Mouse (Mus musculus) CD8-positive naive resting alpha-beta T cell, adult 2 months (primary cell): ENCODE measurements around the gene Xrcc2.
"Not testable (repeated sequence)": the region's sequence is repeated elsewhere in the genome, so short reads cannot be mapped to it uniquely, and the experiment has no call there.

Source experiments
- DNase-seq, 2 experiments: peaks; one replicate each; pipeline ENCODE4 v3.0.0; 2022; ENCODE audit warnings: low read depth in 2 of 2, low spot score in 2 of 2

Xrcc2 gene

DNA sequence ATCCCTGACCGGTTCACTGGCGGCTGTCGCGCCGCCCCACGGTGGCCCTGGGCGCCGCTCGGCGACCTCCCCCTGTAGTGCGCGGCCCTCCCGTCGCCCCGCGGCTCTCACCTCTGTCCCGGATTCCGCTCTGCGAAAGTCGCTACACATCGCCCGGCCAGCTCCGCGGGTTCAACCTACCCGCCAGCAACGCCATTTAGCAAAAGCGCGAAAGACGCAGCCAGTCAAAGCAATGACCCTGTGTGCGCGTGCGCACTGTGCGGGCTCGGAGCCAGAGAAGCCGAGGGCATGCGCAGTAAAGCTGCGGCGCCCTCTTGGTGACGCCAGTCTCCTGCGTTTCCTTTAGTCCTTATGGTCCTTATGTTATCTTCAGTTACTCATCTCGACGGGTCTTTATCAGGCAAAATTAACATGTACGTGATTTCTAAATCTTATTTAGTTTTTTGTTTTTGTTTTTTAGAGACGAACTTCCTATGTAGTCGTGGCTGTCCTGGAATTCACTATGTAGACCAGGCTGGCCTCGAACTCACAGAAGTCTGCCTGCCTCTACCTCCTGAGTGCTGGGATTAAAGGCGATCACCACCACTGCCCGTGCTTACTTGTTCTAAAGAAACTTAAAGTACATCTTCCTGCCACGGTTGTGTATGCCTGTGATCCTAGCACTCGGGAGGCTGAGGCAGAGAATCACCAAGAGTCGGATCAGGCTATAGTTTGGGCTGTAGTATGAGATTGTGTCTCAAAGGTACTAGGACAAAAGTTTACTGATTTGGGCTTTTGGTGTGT lies at the start of gene Xrcc2:
Xrcc2 (minus strand) TSS at position 259 of the 783 bp plus-strand sequence.
- peak; percentile 91 to 92 for DNase-seq

DNA sequence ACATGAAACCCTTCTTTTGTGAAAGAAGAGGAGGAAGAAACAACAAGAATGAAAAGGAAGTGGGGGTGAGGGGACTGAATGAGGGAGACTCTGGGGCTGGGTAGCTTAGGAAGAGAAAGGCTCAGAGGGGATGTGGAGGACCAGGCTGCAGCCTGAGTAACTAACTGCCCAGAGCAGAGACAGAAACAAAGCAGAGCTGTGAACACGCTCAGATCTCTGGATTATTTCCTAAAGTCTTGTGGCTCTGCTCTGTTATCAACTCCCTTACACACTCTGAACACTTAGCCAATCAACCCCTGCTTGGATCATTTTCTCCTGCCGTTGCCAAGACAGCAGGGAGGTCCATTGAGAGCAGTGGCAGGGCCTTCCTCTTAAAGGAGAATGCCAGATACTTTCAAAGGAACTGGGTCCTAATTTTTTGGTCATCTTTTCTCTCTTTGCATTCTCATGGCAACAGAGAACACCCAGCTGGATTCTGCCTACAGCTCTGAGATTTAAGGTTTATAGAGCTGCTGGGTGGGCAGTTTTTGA lies 48.7 kb upstream of the Xrcc2 start:
- DNase-seq, result no peak

DNA sequence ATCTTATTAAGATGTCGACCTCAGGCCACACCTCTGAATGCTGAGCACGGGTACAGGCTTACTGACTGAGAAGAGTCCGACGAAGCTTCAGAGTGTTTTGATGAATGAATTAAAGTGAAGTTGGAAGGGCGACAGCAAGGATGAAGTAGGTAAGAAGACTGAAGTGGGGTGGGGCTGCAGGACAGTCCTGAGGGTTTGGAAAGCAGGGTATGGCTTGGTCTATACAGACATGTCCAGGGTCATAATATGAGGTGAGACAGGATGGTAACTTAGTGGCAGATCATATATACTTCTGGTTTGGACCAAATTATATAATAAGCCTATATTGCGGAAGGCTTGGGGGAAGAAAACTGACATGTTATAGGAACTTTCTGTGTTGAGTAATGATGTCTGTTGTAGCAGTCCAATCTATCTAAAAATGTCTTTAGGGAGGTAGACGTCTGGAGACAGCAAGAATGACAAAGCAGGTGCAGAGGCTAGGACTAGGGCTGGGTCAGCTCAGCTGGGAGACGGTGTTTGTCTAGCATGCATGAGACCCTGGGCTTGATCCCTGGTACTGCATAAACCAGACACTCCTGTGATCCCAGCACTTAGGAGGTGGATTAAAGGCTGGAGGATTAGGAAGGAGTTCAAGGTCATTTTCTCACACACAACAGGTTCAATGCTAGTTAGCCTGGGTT lies 48.1 kb upstream of the Xrcc2 start:
- DNase-seq, result no peak

DNA sequence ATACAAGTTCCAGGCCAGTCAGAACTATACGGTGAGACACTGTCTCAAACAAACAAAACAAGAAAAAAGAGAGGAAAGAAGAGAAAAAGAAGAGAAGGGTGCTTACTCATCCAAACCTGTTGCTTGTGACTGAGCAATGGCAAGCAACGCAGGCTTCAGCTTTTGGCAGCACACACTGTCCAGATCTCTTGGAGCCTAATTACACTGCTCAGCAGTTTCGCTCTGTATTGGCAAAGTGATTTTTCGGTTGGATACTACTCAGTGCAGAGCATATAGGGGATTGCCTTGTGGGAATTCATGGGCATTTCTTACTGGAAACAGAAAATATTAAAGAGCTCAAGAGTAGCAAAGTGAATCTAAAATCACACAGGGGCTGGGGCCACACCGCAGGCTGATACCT lies 47.2 kb upstream of the Xrcc2 start:
- DNase-seq, result no peak

DNA sequence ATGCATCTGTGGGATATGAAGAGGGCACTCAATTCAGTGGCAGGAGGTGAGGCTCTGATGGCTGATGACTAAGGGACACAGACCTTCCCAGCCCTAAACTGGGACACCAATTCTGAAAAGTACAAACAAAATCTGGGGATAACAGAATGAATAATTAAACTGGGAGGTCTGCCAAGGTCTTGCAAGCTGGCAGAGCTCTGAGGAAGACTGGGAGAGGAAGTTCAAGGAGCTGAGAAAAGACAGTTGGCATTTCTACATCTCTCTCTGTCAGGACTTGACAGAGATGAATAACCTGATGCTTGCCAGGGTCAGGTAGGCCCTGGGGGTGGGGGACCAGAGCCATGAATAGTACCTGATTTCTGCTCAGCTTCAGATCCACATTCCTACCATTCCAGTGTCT lies 45.9 kb upstream of the Xrcc2 start:
- no peak for DNase-seq

DNA sequence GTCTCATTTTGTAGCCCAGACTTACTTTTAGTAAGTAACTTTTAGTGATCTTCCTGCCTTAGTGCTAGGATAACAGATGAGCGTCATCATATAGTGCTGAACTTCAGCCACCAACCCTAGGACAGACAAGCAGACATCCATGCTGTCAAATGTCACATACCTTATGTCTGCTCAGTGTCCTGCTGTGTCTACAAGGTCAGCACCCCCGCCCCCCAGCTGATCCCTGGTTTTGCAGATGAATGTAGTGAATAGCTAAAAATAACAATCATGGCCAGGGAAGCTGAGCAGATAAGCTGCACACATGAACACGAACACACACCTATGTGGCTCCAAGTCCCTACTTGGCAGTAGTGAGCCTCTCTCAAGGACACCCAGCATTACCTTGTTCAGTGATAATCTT lies 43.0 kb upstream of the Xrcc2 start:
- no peak for DNase-seq

DNA sequence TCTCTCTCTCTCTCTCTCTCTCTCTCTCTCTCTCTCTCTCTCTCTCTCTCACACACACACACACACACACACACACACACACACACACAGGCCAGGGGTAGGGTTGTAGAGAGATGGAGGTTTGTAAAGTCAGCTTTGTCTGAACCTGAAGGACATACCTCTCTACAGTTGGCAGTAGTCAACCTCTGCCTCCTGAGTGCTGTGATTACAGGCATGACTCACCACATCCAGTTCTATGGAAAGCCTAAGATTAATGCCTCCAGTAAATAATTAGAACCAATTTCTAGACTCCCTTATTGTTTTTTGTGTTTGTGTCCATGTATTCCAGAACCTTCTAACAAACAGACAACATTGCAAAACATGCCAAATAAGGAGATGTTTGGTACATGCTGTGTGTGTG lies 42.3 kb upstream of the Xrcc2 start:
- DNase-seq, result no peak

DNA sequence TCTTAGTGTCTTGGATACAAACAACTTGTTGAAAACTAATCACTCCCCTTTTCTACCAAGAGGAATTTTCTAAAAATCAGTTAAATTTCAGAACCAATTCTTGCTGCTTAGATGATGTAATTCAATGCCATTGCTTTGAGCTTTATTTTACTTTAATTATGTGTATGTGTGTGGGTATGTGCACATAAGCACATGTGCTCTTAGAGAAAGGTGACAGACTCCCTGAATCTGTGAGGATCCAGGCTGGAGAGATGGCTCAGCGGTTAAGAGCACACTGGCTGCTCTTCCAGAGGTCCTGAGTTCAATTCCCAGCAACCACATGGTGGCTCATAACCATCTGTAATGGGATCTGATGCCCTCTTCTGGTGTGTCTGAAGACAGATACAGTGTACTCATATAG lies 33.3 kb upstream of the Xrcc2 start:
- DNase-seq, result not testable (repeated sequence)

DNA sequence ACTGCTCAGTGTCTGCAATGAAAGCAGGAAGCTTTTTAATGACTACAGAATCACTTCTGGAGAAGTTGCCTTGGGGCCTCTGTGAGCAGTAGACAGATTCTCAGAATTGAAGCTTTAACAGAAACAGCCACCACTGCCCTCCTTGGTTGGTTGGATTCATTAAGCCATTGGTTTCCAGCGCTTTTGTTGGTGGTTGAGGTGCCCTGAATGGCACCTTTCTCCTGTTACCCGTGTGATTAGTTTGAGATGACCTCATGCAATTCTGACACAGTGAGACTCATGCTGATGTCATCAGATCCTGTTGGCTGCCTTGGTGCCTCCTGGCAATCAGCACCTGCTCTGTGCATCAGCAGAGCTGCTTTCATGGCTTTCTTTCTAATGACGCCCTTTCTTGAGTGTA lies 32.8 kb upstream of the Xrcc2 start:
- no peak for DNase-seq

DNA sequence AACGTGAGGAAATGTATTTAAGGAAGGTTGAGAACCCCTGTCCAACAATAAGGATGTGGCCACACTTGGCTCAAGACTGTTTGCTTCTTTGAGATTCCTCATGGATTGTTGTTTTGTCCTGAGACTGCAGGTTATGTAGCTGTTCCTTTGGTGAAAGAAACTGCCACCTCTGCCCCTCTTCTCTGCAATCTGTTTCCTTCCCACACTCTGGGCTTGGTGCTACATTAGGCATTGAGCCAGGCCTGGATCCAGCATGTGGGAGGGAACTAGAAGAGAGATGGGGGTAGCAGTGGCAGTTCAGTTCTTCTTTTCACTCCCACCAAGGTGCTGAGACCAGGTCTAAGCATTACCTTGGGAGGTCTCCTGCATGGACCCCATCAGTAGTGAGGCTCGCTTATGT lies 30.2 kb upstream of the Xrcc2 start:
- DNase-seq, result no peak

DNA sequence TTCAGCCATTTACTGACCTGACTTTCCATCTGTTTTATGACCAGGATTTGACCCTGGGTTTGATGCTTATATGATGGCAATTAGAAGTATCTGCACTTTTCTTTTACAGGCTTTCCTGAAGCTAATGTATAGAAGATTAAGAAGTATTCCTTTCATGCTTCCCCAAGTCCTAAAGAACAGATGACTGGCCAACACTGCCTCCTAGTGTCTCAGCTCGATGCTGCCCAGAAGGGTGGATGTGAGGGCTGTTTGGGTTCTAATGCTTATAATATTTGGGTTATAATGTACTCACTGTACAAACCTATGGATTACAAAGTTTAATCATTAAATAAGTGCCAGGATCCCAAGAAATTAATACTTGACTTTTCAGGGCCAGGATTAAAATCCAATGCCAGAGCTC lies 28.7 kb upstream of the Xrcc2 start:
- DNase-seq, result peak in 1 of 2 experiments; percentile 13

DNA sequence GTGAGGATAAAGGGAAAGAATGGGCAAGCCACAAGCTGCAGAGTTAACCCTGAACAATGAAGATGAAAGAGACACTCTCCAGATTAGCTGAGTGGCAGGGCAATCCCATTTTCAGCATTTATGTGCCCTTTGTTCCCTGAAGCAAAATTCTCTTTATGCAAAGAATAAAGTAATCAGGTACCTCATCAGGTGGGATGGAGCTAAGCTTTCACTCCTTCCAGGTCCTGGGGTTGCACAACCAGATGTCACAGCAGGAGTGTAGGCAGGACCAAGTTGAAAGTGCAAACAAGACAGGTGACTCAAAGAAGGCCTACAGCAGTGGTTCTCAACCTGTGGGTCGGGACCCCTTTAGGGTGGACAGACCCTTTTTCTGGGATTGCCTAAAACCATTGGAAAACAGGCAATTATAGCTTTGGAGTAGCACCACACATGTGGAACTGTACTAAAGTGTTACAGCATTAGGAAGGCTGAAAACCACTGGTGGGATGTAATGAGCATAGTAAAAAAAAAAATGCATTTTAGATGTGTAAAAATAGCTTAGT lies 18.6 kb upstream of the Xrcc2 start:
- DNase-seq, result no peak

DNA sequence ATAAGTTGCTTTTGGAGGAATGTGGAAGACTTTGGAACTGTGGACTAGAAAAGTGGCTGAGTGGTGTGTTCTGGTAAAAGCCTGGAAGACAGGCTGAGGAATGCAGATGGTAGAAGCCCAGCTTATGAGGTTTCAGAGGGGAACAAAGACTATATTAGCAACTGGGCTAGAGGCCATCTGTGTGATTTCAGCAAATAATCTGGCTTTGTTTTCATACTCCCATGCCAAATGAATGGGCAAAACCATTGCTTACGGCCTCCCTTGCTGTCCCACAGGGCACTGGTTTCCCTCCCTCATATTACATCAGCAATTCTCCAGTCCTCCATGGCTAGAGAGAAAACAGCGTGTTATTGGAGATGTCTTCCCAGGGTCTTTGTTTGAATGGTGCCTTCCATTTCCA lies 17.4 kb upstream of the Xrcc2 start:
- no peak for DNase-seq

DNA sequence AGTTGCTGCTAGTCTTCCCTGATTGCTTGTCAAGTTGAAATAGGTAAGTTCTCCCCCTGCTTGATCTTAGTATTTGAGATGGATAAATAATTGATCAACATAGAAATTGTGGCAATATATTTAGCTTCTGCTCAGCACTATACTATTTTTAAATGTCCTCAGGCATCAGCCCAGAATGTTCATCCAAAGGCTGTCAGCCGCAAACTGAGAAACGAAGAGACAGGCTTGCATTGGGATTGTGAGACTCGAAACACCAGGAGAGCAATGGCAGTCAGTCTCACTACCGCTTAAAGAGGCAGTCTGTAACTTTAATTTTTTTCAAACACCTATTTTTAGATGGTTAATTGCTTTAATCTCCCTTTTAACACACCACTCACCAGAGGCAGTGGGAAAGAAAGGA lies 13.8 kb upstream of the Xrcc2 start:
- DNase-seq, result no peak

DNA sequence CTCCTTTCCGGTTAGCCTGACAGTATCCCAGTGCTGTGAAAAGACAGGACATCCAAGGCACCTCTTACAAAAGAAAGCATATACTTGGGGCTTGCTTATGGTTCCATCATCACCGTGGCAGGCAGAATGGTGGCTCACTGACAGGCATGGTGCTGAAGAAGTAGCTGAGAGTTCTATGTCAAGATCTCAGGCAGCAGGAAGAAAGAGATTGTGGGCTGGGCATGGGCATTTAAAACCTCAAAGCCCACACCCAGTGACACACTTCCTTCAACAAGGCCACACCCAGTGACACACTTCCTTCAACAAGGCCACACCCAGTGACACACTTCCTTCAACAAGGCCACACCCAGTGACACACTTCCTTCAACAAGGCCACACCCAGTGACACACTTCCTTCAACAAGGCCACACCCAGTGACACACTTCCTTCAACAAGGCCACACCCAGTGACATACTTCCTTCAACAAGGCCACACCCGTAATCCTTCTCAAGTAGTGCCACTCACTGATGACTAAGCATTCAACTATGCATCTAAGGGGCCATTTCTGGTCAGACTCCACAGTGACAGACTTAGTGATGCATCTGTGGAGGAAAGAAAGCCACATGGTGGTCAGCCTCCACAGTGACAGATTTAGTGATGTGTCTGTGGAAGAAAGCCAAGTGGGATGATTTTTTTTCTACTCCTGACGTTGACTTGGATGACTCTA lies 7.5 kb upstream of the Xrcc2 start:
- DNase-seq, result not testable (repeated sequence)

DNA sequence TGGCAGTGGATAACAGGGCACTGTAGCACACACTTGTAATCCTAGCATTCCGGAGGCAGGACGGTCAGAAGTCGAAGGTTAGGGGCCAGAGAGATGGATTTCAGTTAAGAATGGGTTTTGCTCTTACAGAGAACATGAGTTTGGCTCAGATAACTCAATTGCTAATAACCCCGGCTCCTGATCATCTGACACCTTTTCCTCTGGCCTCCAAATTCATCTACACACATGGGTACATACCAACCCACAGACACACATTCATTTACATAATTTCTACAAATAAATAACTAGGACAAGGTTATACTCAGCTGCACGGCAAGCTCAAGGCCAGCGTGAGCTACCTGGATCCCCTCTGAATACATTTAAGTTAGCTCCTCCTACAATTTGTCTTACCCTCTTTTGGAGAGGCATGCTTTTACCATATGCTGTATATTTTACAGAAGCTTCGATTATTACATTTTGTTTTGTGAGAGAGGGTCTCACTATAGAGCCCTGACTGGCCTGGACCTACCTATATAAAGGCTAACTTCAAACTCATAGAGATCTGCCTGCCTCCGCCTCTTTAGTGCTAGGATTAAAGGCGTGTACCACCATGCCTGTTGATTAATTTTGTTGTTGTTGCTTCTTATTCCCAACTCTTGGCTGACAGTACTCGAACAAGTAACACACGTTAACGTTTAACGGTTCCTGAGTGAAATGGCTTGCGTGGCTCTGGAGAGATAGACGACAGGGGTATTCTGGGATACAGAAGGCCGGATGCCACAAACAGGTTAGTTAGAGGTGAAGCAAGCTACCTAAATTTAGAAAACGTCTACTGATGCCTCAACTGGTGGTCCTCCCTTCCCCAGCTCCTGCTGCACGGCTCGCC lies 691 bp downstream of the Xrcc2 start:
- DNase-seq, result no peak

DNA sequence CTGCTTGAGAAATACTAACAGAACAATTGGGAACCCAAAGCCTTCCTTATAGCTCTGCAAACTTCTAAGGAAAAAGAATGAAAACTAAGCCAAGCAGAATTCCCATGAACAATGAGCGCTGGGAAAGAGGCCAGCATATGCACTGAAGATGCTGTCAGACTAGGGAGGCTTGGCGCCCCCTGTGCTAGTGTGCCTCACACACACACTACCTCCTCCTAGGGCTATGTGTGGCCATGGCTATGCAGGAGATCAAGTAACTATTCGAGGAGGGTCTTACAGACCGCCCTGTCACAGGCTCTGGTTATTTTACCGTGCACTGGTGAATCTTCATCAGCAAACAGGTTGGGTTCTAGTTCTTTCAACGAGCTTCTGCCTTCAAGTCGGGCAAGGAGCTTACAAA lies 7.7 kb downstream of the Xrcc2 start:
- DNase-seq, result no peak

DNA sequence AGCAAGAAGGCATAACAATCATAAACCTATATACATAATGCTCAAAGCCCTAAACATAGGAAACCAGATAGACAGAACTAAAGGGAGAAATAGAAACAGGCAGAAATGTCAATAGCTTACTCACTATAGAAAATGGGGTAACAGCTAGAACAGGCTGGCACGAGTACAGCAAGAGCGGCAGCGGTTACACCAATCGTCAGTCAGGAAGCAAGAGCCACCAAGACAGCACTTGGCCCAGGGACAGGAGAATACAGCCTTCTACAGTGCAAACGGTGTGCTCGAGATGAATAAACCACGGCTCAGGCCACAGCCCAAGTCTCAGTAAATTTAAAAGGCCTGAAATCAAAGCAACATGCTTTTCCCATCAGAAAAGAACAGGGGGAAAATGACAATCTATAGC lies 9.4 kb downstream of the Xrcc2 start:
- DNase-seq, result no peak

DNA sequence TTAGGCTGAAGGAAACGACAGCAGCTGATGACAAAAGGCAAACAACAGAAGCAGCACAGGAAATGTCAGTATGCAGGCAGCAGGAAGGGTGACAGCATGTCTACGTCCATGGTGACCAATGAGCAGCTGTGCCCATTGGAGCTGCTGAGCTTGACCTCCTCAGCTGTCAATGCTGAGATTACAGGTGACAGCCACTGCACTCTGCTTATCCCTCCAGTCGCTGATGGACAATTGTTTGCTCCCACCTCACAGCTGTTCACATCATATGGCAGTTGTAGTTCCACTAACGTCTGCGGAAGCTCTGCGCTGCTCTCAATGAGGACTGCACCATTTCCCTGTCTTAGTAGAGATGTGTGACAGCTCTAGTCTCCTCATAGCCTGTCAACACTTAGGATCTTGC lies 9.8 kb downstream of the Xrcc2 start:
- DNase-seq, result no peak

DNA sequence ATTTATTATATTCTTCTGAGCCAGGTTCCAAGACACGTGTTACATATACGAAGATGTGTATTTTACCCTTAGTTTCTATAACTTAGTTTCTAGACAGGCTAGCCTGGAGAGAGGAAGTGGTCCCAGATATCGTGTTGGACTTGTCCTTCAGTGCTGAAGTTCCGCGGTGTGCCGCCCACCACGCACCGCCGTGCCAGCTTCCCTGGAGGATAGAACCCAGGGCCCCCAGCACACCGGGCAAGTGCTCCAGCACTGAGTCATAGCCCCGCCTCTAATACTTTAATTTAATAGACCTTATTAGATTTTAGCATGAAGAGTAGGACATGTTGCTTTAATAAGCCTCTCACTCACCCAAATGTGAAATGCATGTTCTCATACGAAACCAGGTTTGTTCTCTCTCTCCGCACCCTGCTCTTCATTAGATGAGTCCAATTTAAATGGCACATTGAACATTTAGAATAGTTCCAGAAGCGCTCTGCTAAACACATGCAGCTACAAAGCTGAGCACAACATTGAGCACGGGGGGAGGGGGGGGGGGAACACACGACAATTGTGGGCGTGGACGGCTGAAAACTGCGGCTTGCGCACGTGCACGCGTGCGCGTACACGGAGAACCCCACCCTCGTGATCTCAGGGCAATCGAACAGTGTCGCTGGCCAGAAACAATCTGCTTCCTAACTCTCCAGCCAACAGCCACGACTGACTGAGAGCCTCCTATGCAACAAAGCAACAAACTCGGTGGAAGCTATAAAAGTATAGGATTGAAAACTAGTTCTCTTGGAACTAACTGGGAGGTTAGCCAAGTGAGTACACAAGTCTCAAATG lies 33.7 kb downstream of the Xrcc2 start:
- no peak for DNase-seq
